Mouse (Mus musculus) lung, postnatal 0 days (tissue): ENCODE results near the gene Coq6.

Experiments
- CTCF ChIP-seq: IDR thresholded peaks from 2 replicates; pipeline ENCODE4 v1.5.1; 2016; ENCODE audit warnings: antibody characterized with exemption, mild to moderate bottlenecking
- EP300 ChIP-seq: IDR thresholded peaks from 2 replicates; pipeline ENCODE4 v1.6.1; 2016; ENCODE audit warnings: antibody characterized with exemption, mild to moderate bottlenecking, control low read depth

DNA sequence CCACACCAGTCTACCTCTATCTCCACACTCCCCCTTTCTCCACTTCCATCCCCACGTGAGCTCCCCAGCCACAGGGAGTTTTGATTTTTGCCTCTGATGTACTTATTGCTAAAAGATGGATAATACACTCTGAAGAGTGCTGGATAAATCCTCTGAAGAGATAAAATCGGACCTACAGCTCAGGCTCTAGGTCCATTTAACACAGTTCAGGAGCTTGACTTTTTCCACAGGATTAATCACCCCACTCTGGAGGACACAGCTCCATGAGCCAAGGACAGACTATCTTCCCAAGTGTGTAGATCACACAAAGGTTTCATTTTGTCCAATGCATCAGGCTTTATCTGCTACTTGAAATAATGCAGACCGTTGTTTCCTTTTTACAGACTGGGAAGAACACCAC lies 38.6 kb downstream of the Coq6 start:
- TF ChIP-seq CTCF (no peak), EP300 (no peak)
